Mouse (Mus musculus) CH12.LX (cell line): ENCODE results near the gene Med10. TPM values are rescaled to one million over a fixed set of nuclear protein-coding genes. Genes with fewer than 3 reads are reported as not detected.

Experiments used
- DNase-seq: peaks from one replicate; pipeline ENCODE4 v3.0.0-alpha.2; 2013; ENCODE audit errors: extremely low read depth
- H3K27ac ChIP-seq: 2 replicates; pipeline ENCODE4 v1.5.1; 2012; ENCODE audit warnings: low read depth, mild to moderate bottlenecking, control low read depth, moderate library complexity; ENCODE audit not compliant: insufficient read depth
- H3K27me3 ChIP-seq: replicated peaks from 2 replicates; pipeline ENCODE3; 2012; ENCODE audit warnings: inconsistent platforms
- H3K36me3 ChIP-seq, 2 experiments: replicated peaks in 1 of 2; 2 replicates each; pipeline versions ENCODE3 to v1.6.1; 2012; ENCODE audit warnings: inconsistent platforms in 1 of 2, low read length in 1 of 2, mild to moderate bottlenecking in 1 of 2, mixed read lengths in 1 of 2, moderate library complexity in 1 of 2; ENCODE audit not compliant: control insufficient read depth in 1 of 2, insufficient read depth in 1 of 2
- H3K4me1 ChIP-seq, 2 experiments: 2 replicates each; pipeline ENCODE4 v1.6.1; 2012; ENCODE audit warnings: inconsistent platforms in 1 of 2, moderate library complexity in 1 of 2; ENCODE audit not compliant: insufficient read depth in 2 of 2, control insufficient read depth in 1 of 2
- H3K4me2 ChIP-seq: 2 replicates; pipeline ENCODE4 v1.6.1; 2012; ENCODE audit warnings: low read depth, mild to moderate bottlenecking, control low read depth; ENCODE audit not compliant: poor library complexity, insufficient read depth, severe bottlenecking
- H3K4me3 ChIP-seq, 3 experiments: fragments of 150-350 bp in 1 of 3; sonication (generic) in 1 of 3; replicated peaks in 1 of 3; 2 replicates each; pipeline versions ENCODE3 to v1.5.1; 2011 to 2012; ENCODE audit warnings: low read depth in 2 of 3, low read length in 2 of 3, mild to moderate bottlenecking in 2 of 3, moderate library complexity in 2 of 3, control low read depth in 1 of 3, improper control_type of control experiment in 1 of 3, inconsistent platforms in 1 of 3, mixed read lengths in 1 of 3; ENCODE audit not compliant: poor library complexity in 1 of 3
- H3K79me2 ChIP-seq: replicated peaks from 2 replicates; pipeline ENCODE4 v1.6.1; 2012; ENCODE audit warnings: mild to moderate bottlenecking, moderate library complexity; ENCODE audit not compliant: control insufficient read depth, poor library complexity, insufficient read depth, severe bottlenecking; ENCODE audit errors: extremely low read depth
- H3K9ac ChIP-seq: 2 replicates; pipeline ENCODE4 v1.6.1; 2012; ENCODE audit warnings: low read depth, mild to moderate bottlenecking, control low read depth, moderate library complexity; ENCODE audit not compliant: insufficient read depth
- H3K9me3 ChIP-seq: replicated peaks from 2 replicates; pipeline ENCODE3; 2012; ENCODE audit warnings: low read length, inconsistent platforms, mixed read lengths
- CHD1 ChIP-seq: IDR thresholded peaks from 2 replicates; pipeline ENCODE4 v1.6.1; 2012; ENCODE audit warnings: low read depth, low read length, improper control_type of control experiment, inconsistent platforms
- E2F4 ChIP-seq: IDR thresholded peaks from 2 replicates; pipeline ENCODE4 v1.6.1; 2011; ENCODE audit warnings: low read depth, low read length, improper control_type of control experiment; ENCODE audit not compliant: insufficient replicate concordance
- ELF1 ChIP-seq: IDR thresholded peaks from 2 replicates; pipeline ENCODE4 v1.6.1; 2014; ENCODE audit warnings: low read depth, mild to moderate bottlenecking, inconsistent platforms, low read length, improper control_type of control experiment
- EP300 ChIP-seq: IDR thresholded peaks from 2 replicates; pipeline ENCODE4 v1.6.1; 2011; ENCODE audit warnings: low read length, improper control_type of control experiment
- ETS1 ChIP-seq: conservative IDR thresholded peaks from 2 replicates; pipeline ENCODE4 v1.6.1; 2012; ENCODE audit warnings: low read depth, mild to moderate bottlenecking, inconsistent platforms, low read length, improper control_type of control experiment, moderate library complexity
- GABPA ChIP-seq: IDR thresholded peaks from 2 replicates; pipeline ENCODE4 v1.6.1; 2012; ENCODE audit warnings: low read depth, low read length, improper control_type of control experiment, inconsistent platforms; ENCODE audit not compliant: insufficient replicate concordance
- IRF4 ChIP-seq: IDR thresholded peaks from 2 replicates; pipeline ENCODE4 v1.6.1; 2014; ENCODE audit warnings: low read depth, mild to moderate bottlenecking, inconsistent platforms, low read length, improper control_type of control experiment
- JUN ChIP-seq: IDR thresholded peaks from 2 replicates; pipeline ENCODE4 v1.6.1; 2011; ENCODE audit warnings: low read depth, mild to moderate bottlenecking, low read length, improper control_type of control experiment, moderate library complexity; ENCODE audit not compliant: insufficient read depth
- KAT2A ChIP-seq: IDR thresholded peaks from 2 replicates; pipeline ENCODE4 v1.6.1; 2012; ENCODE audit warnings: low read length, improper control_type of control experiment, inconsistent platforms; ENCODE audit not compliant: insufficient replicate concordance
- MAFK ChIP-seq: IDR thresholded peaks from 2 replicates; pipeline ENCODE4 v1.6.1; 2011; ENCODE audit warnings: low read length, improper control_type of control experiment; ENCODE audit not compliant: insufficient replicate concordance
- MEF2A ChIP-seq: IDR thresholded peaks from 2 replicates; pipeline ENCODE4 v1.6.1; 2014; ENCODE audit warnings: low read depth, mild to moderate bottlenecking, inconsistent platforms, low read length, improper control_type of control experiment, borderline replicate concordance
- MXI1 ChIP-seq: IDR thresholded peaks from 2 replicates; pipeline ENCODE4 v1.6.1; 2011; ENCODE audit warnings: mild to moderate bottlenecking, low read depth, low read length, improper control_type of control experiment
- MYC ChIP-seq: IDR thresholded peaks from 2 replicates; pipeline ENCODE4 v1.6.1; 2011; ENCODE audit warnings: low read depth, mild to moderate bottlenecking, improper control_type of control experiment, low read length
- NELFE ChIP-seq: IDR thresholded peaks from 2 replicates; pipeline ENCODE4 v1.6.1; 2011; ENCODE audit warnings: low read depth, low read length, improper control_type of control experiment
- NRF1 ChIP-seq: IDR thresholded peaks from 2 replicates; pipeline ENCODE4 v1.6.1; 2014; ENCODE audit warnings: low read depth, mild to moderate bottlenecking, inconsistent platforms, low read length, improper control_type of control experiment, moderate library complexity
- POLR2A ChIP-seq: IDR thresholded peaks from 2 replicates; pipeline ENCODE4 v1.6.1; 2011; ENCODE audit warnings: low read depth, mild to moderate bottlenecking, improper control_type of control experiment, low read length
- POLR2AphosphoS2 ChIP-seq: IDR thresholded peaks from 2 replicates; pipeline ENCODE4 v1.6.1; 2011; ENCODE audit warnings: low read depth, low read length, improper control_type of control experiment
- RAD21 ChIP-seq: IDR thresholded peaks from 2 replicates; pipeline ENCODE4 v1.6.1; 2011; ENCODE audit warnings: low read depth, mild to moderate bottlenecking, low read length, improper control_type of control experiment, moderate library complexity
- RCOR1 ChIP-seq: conservative IDR thresholded peaks from 2 replicates; pipeline ENCODE4 v1.6.1; 2012; ENCODE audit warnings: low read depth, mild to moderate bottlenecking, inconsistent platforms, low read length, improper control_type of control experiment
- SIN3A ChIP-seq: IDR thresholded peaks from 2 replicates; pipeline ENCODE4 v1.6.1; 2012; ENCODE audit warnings: low read length, improper control_type of control experiment, inconsistent platforms
- TBP ChIP-seq: conservative IDR thresholded peaks from 2 replicates; pipeline ENCODE4 v1.6.1; 2011; ENCODE audit warnings: low read depth, low read length, improper control_type of control experiment
- TCF12 ChIP-seq: IDR thresholded peaks from 2 replicates; pipeline ENCODE4 v1.6.1; 2014; ENCODE audit warnings: low read depth, mild to moderate bottlenecking, inconsistent platforms, low read length, improper control_type of control experiment
- UBTF ChIP-seq: IDR thresholded peaks from 2 replicates; pipeline ENCODE4 v1.6.1; 2012; ENCODE audit warnings: low read depth, mild to moderate bottlenecking, inconsistent platforms, low read length, improper control_type of control experiment, moderate library complexity
- USF1 ChIP-seq: IDR thresholded peaks from 2 replicates; pipeline ENCODE4 v1.6.1; 2014; ENCODE audit warnings: low read depth, mild to moderate bottlenecking, inconsistent platforms, low read length, improper control_type of control experiment
- USF2 ChIP-seq: conservative IDR thresholded peaks from 2 replicates; pipeline ENCODE4 v1.6.1; 2011; ENCODE audit warnings: low read depth, low read length, improper control_type of control experiment
- ZC3H11A ChIP-seq: IDR thresholded peaks from 2 replicates; pipeline ENCODE4 v1.6.1; 2012; ENCODE audit warnings: low read depth, mild to moderate bottlenecking, inconsistent platforms, low read length, improper control_type of control experiment
- ZMIZ1 ChIP-seq: IDR thresholded peaks from 2 replicates; pipeline ENCODE4 v1.6.1; 2012; ENCODE audit warnings: low read depth, mild to moderate bottlenecking, inconsistent platforms, low read length, improper control_type of control experiment
- ZNF384 ChIP-seq: IDR thresholded peaks from 2 replicates; pipeline ENCODE4 v1.6.1; 2012; ENCODE audit warnings: low read depth, low read length, improper control_type of control experiment, inconsistent platforms
- dilution Hi-C: fragments of 300-500 bp; cut with MboI; formaldehyde crosslinking; loops from 2 replicates; pipeline ENCODE4 v1.14.3; 2020; ENCODE audit warnings: low sequenced_read_pairs; ENCODE audit not compliant: extremely low pct_unique_long_range_greater_than_20kb, extremely low pct_ligation_motif_present
- in situ Hi-C: fragments of 300-500 bp; cut with MboI; formaldehyde crosslinking; loops from 3 replicates; pipeline ENCODE4 v1.14.3; 2019; ENCODE audit warnings: low sequenced_read_pairs, low pct_ligation_motif_present, low pct_unique_long_range_greater_than_20kb, mixed read lengths
- polyA plus RNA-seq: library from polyadenylated mRNA; unstranded; fragments of >175 nt; gene quantifications from 2 replicates; pipeline ENCODE4 v1.2.1, GENCODE M21; 2012; ENCODE audit warnings: low read depth; ENCODE audit not compliant: insufficient read length
- total RNA-seq, 2 experiments: library from RNA; depleted of rRNA; stranded (reverse); fragments of 300-350 nt in 1 of 2; fragments of >200 nt in 1 of 2; gene quantifications; 2 replicates each; pipeline ENCODE4 v1.2.3; 2012 to 2014

Med10 gene
- total and polyA plus RNA-seq, 3 experiments: 58.6 to 78.7 (median 72.6) TPM

DNA sequence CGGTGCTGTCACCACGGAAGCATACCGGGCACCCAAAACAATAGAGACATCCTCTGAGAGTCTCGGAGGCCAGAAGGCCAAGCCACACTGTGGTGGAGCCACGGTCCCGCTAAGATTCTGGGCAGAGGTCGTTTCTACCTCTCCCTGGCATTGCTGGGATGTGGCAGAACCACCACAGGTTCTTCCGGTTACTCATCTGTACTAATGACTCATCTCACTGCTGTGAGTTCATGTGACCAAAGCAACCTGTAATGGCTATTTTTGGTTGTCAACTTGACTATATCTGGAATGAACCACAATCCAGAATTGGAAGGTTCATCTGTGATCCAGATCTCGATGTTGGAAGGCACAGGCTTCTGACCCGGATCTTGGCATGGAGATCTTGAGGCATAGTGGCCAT lies 34.0 kb upstream of the Med10 start:
- dilution Hi-C loops: no loop called here
- no peak for DNase-seq

DNA sequence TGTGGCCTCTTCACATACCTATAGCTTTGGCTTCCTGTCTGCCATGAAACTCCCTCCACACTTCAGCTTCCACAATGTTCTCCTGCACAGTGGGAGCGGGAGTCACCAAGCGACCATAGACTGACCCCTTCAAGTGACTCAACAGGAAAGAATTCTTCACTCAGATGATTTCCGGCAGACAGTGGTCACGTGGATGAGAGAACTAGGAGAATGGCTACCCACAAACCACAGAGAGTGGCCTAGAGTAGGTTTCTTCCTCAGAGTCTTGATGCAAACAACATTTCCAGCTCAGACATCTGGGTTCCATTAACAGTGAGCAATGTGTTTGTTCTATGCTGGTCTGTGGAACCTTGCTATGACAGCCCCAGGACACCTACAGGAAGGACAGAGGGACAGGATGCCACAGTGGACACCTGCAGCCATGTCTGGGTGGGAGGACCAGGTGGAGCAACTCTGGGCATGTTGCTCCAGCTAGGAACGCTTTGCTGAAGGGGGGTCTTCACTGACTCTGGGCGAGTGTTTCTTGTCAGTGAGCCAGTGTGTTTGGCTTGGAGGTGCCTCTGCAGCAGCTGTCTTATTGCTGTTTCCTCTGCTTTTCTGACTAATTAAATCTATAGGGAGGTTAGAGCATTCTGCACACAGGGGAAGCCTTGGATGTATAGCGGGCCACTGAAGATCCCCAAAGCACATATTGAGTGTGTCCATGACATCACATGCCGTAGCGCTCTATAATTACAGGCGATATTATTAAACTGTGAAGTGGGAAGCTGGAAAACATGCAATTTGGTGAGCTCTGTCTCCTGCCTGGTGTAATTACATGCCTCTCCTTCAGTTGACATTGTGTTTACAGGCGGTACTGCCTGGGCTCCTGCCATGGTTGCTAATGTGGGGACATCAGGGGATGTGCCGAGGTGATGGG lies 31.4 kb upstream of the Med10 start:
- H3K9ac ChIP-seq: no peak overlapping the region
- no peak for DNase-seq
- TF ChIP-seq MXI1 (no peak), ELF1 (no peak), MEF2A (no peak), GABPA (no peak), ETS1 (no peak), CHD1 (no peak), USF1 (no peak), MYC (no peak), TBP (no peak), NELFE (no peak), JUN (no peak), ZC3H11A (no peak), EP300 (no peak), UBTF (no peak), SIN3A (no peak), RAD21 (no peak), POLR2A (no peak)
- peaks cover 14% of the 10 kb centered on the region for H3K9me3 ChIP-seq
- no peaks in the 10 kb centered on the region for H3K4me1 ChIP-seq
- no peak overlapping the region for H3K4me3 ChIP-seq
- H3K36me3 ChIP-seq: no peaks in the 10 kb centered on the region
- no peaks in the 10 kb centered on the region for H3K79me2 ChIP-seq
- H3K27ac ChIP-seq: no peak overlapping the region
- H3K27me3 ChIP-seq: peaks cover 10% of the 10 kb centered on the region
- no peak overlapping the region for H3K4me2 ChIP-seq
- in situ Hi-C loops (no loop called here), dilution Hi-C loops (no loop called here)

More for the DNA sequence above, 34.0 kb upstream of the Med10 start:
- in situ Hi-C loops: no loop called here
- no peak for TF ChIP-seq SIN3A
- no peak for TF ChIP-seq ZNF384
- no peak for TF ChIP-seq POLR2AphosphoS2
- no peak for TF ChIP-seq TCF12
- no peak for TF ChIP-seq MXI1
- TF ChIP-seq MAFK: no peak
- TF ChIP-seq MEF2A: no peak
- no peak for TF ChIP-seq TBP
- no peak for TF ChIP-seq KAT2A
- no peak for TF ChIP-seq E2F4
- TF ChIP-seq USF2: no peak
- no peak for TF ChIP-seq ELF1
- TF ChIP-seq CHD1: no peak
- no peak for TF ChIP-seq ZMIZ1
- no peak for TF ChIP-seq NRF1
- TF ChIP-seq IRF4: no peak
- no peak for TF ChIP-seq ETS1
- TF ChIP-seq EP300: no peak
- no peak for TF ChIP-seq RCOR1
- Histone ChIP-seq H3K4me1 (no peaks in the 10 kb centered on the region), H3K4me2 (no peak overlapping the region), H3K4me3 (no peak overlapping the region), H3K9ac (no peak overlapping the region), H3K27me3 (peaks cover 3% of the 10 kb centered on the region), H3K9me3 (peaks cover 16% of the 10 kb centered on the region), H3K27ac (no peak overlapping the region), H3K79me2 (no peaks in the 10 kb centered on the region), H3K36me3 (no peaks in the 10 kb centered on the region)
